Mouse (Mus musculus) liver, embryonic 15.5 days (tissue): ENCODE measurements around the gene Gucy2d. TPM values are rescaled to one million over a fixed set of nuclear protein-coding genes. Genes with fewer than 3 reads are reported as not detected.
A peak's percentile ranks its signal among the peaks of the same experiment; 100 is the strongest.

Source experiments
- ATAC-seq: fragments of 200-750 bp; cut with Nextera tagmentation; 2 replicates; pipeline ENCODE4 v1.8.0; 2017; ENCODE audit warnings: moderate number of reproducible peaks, mild to moderate bottlenecking, moderate library complexity; ENCODE audit not compliant: insufficient read depth
- H3K27ac ChIP-seq: fragments of 300-500 bp; sonication (generic); replicated peaks from 2 replicates; pipeline ENCODE4 v1.5.1; 2015; ENCODE audit warnings: mild to moderate bottlenecking, inconsistent platforms
- H3K27me3 ChIP-seq: fragments of 300-500 bp; sonication (generic); 2 replicates; pipeline ENCODE4 v1.6.1; 2015; ENCODE audit warnings: mild to moderate bottlenecking, inconsistent platforms
- H3K36me3 ChIP-seq: fragments of 300-500 bp; sonication (generic); replicated peaks from 2 replicates; pipeline ENCODE4 v1.6.1; 2015; ENCODE audit warnings: moderate library complexity, mild to moderate bottlenecking, inconsistent platforms
- H3K4me1 ChIP-seq: fragments of 300-500 bp; sonication (generic); replicated peaks from 2 replicates; pipeline ENCODE4 v1.6.1; 2015; ENCODE audit warnings: inconsistent platforms
- H3K4me2 ChIP-seq: fragments of 300-500 bp; sonication (generic); 2 replicates; pipeline ENCODE4 v1.6.1; 2015; ENCODE audit warnings: moderate library complexity, mild to moderate bottlenecking, inconsistent platforms
- H3K4me3 ChIP-seq: fragments of 300-500 bp; sonication (generic); replicated peaks from 2 replicates; pipeline ENCODE4 v1.5.1; 2015; ENCODE audit warnings: mild to moderate bottlenecking, inconsistent platforms
- H3K9ac ChIP-seq: fragments of 300-500 bp; sonication (generic); 2 replicates; pipeline ENCODE4 v1.6.1; 2015; ENCODE audit warnings: moderate library complexity, mild to moderate bottlenecking, inconsistent platforms
- H3K9me3 ChIP-seq: fragments of 300-500 bp; sonication (generic); replicated peaks from 2 replicates; pipeline ENCODE4 v1.6.1; 2016; ENCODE audit warnings: inconsistent platforms
- WGBS: fragments of 180-500 bp; shearing (Covaris S2); methylation state at CpG from one replicate; pipeline ENCODE4 v1.1.7; 2015; ENCODE audit warnings: mixed read lengths; ENCODE audit not compliant: insufficient replicate concordance; 5-methylcytosine and 5-hydroxymethylcytosine counted together
- polyA plus RNA-seq: library from polyadenylated mRNA; unstranded; fragments of >200 nt; fragmentation: Nextera tagmentation; extraction: Ambion mirVana; gene quantifications from 2 replicates; pipeline ENCODE4 v1.2.1, GENCODE M21; 2015

The Gucy2d gene
- not detected in 2 replicates for polyA plus RNA-seq

DNA sequence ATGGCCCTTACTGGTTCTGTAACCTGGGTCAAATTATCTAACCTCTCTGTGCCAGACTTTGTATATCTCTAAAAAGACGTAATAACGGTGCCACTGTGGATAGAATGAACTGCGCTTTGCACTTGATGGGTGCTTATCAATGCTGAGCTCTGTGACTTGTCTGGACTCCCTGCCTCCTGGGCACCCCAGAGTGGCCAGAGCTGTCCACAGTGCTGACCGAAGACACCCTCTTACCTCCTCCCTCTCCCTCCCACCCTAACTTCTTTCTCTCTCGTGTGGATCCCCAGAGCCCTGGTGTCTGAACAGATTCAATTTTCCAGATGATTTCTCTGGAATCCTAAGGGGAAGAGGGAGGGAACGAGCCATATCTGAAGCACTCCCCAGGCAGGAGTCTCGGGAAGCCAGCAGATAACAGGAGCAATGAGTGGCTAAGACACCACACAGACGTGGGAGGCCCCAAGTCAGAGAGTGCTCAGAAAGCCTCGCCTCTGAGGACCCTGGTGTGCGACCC lies at the start of gene Gucy2d:
Gucy2d (plus strand) TSS at position 461 of the 511 bp plus-strand sequence.
- ATAC-seq = no peak

DNA sequence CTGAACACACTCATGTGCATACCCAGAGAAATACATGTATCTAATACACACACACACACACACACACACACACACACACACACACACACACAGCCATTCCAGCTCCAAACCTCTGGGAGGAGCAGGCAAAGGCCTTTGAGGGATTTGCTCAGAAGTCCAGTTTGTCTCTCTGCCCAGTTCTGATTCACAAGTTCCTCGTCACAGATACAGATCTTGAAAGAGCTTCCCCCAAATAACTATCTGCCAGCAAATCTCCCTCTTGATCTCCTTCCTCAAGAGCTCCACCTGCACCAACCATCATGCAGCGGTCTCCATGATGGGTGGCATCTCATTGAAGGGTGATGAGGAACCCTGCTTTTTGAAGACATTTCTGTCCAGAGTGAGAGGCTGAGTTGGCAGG lies 49.7 kb upstream of the Gucy2d start:
- WGBS = 48% methylated on average over 2 of the region's 2 CpGs
- no peak overlapping the region for H3K27ac ChIP-seq
- H3K36me3 ChIP-seq = no peaks in the 10 kb centered on the region

More for the DNA sequence above, at the start of gene Gucy2d:
- no peaks in the 10 kb centered on the region for H3K36me3 ChIP-seq
- H3K27me3 ChIP-seq = no peaks in the 10 kb centered on the region
- no peak within 1 kb of the TSS for H3K4me3 ChIP-seq
- no peak within 1 kb of the TSS for H3K4me2 ChIP-seq
- no peaks in the 10 kb centered on the region for H3K9me3 ChIP-seq
- no peak within 1 kb of the TSS for H3K27ac ChIP-seq
- no peaks in the 10 kb centered on the region for H3K4me1 ChIP-seq
- no peak within 1 kb of the TSS for H3K9ac ChIP-seq
- WGBS = 31% methylated on average over 10 of the region's 10 CpGs

DNA sequence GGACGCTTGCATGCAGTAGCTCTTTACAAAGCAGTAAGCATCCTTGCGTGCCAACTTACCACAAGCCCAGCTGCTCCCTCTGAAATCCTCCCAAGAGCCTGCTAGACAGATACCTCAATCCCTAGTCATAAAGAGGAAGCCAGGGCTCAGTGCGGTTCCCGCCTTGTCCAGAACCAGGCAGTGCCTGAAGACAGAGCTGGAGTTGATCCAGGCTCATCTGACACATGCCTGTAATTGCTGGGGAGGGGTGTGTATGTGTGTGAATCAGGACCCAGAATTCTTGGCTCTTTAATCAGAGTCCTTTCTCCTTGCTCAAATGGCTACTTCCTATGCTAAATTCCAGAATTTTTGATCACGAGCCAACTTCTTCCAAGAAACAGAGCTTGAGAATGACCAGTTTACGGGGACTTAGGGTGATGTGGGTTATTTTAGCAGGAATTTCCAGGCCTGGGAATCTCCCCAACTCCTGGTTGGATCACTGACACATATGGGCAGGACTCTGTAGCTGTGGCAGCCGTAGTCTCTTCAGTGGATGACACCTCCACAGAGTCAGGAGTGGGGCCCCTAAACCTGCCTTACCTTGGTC lies 48.8 kb upstream of the Gucy2d start:
- Histone ChIP-seq H3K36me3 (no peaks in the 10 kb centered on the region), H3K4me3 (no peak overlapping the region), H3K27me3 (no peaks in the 10 kb centered on the region; the same call in 1 of the 2 replicates), H3K9ac (no peak overlapping the region), H3K4me2 (no peak overlapping the region), H3K27ac (no peak overlapping the region), H3K4me1 (no peaks in the 10 kb centered on the region), H3K9me3 (no peaks in the 10 kb centered on the region)
- WGBS = 62% methylated on average over 7 of the region's 7 CpGs
- ATAC-seq = no peak

More for the DNA sequence above, 49.7 kb upstream of the Gucy2d start:
- Histone ChIP-seq H3K9me3 (no peaks in the 10 kb centered on the region), H3K4me2 (no peak overlapping the region), H3K4me1 (no peaks in the 10 kb centered on the region), H3K9ac (no peak overlapping the region), H3K27me3 (no peaks in the 10 kb centered on the region; the same call in 1 of the 2 replicates), H3K4me3 (no peak overlapping the region)
- no peak for ATAC-seq

DNA sequence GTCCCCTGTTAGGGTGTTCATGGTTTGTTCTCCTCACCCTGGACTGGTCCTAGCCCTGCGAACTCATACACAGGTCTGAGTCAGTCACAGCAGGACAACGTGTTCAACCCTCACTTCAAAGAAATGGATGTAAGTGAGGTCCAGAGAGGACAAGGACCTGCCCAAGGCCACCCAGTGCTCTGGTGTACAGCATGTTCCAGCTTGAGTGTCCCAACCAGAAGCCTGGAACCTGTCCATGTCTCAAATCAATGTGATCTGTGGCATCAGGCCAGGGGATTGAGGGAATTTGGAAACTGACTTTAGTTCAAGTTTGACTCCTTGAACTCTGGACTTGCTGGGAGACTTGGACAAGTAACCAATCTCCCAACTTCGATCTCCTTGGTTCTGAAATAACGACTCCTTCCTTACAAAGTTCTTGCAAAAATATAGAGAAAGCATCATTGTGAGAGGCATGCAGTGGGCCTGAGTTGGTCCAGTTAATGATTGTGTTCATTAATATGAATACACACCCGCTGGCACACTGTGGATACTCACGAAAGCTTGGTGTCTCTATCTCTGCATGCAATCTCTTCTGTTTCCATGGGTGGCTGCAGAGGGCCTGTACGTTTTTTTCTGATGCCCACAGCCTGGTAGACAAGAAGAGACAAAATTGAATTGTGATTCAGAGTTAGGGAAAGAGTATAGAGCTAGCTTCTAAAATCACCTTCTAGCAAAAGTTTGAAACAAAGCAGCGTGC lies 47.6 kb upstream of the Gucy2d start:
- no peaks in the 10 kb centered on the region for H3K4me1 ChIP-seq

DNA sequence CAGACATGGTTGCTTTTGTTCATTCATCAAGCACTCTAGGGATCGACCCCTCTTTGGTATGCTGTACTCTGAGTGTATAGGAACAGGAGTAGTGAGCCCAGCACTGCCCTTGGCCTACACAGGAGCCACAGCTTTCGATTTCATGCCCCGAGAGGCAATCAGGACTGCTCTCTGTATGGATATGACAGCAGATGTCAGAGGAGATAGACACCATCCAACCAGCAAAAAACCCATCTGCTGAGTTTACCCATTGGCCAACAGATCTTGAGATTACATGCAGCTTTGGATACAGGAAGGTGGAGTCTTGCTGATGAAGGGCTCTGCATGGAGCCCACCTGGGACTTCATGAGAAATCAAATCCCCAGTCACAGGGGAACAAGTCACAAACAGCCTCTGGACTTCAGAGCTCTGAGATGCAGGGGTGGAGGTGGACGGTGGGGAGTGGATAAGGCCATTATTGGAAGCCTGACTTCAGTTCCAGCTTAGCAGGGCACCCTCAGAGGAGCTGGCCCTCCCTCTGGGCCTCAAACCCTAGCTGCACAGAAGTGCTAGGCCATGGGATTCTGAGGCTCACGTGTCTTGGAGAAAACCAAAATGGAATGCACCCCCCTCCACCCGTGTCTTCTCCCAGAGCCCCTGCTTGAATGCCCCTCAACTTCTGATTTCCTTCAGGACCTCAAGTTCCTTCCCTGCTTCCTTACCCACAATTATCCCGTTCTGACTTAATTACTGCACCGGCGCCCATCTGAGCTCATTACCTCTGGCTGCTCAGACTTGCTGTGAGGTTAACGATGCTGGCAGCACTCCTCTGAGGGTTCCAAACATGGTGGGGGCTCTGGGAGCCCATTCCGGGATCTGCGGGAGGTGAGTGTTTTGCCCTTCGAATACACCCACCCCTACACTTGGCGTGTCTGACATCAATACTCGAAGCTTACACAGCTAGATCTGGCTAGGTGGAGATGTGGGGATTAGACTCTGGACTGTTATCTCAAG lies 37.3 kb upstream of the Gucy2d start:
- Histone ChIP-seq H3K4me3 (no peak overlapping the region), H3K9me3 (no peaks in the 10 kb centered on the region), H3K9ac (no peak overlapping the region), H3K4me2 (no peak overlapping the region), H3K27ac (no peak overlapping the region), H3K36me3 (no peaks in the 10 kb centered on the region), H3K4me1 (no peaks in the 10 kb centered on the region), H3K27me3 (no peaks in the 10 kb centered on the region)
- ATAC-seq = no peak
- WGBS = 59% methylated on average over 15 of the region's 15 CpGs

More for the DNA sequence above, 47.6 kb upstream of the Gucy2d start:
- no peak for ATAC-seq
- H3K27me3 ChIP-seq = no peaks in the 10 kb centered on the region; the same call in 1 of the 2 replicates
- H3K4me2 ChIP-seq = no peak overlapping the region
- no peak overlapping the region for H3K4me3 ChIP-seq
- H3K27ac ChIP-seq = no peak overlapping the region
- 60% methylated on average over 8 of the region's 8 CpGs for WGBS
- H3K9me3 ChIP-seq = no peaks in the 10 kb centered on the region
- H3K36me3 ChIP-seq = no peaks in the 10 kb centered on the region
- H3K9ac ChIP-seq = no peak overlapping the region

DNA sequence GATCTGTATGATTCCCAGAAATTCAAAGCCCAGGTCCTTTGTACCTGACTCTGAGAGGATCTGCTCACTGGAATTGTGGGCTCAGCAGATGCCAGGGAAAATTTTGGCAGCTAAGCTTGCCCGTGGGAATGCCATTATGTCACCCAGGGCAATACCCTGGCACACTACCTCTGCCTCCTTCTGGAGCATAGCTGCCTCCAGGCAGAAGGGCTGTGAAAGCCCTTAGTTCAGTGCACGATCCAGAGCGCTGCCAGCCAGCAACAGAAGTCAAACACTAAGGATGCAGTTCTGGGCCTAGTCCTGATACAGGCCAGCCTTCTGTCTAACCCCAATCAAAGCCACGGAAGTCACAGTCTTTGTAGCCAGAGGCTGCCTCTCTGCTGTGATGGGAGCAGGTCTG lies 36.2 kb upstream of the Gucy2d start:
- no peak overlapping the region for H3K27ac ChIP-seq
- H3K4me1 ChIP-seq = no peaks in the 10 kb centered on the region
- no peak for ATAC-seq
- H3K4me2 ChIP-seq = no peak overlapping the region
- 61% methylated on average over 4 of the region's 4 CpGs for WGBS
- H3K9ac ChIP-seq = no peak overlapping the region
- no peaks in the 10 kb centered on the region for H3K9me3 ChIP-seq
- no peaks in the 10 kb centered on the region for H3K27me3 ChIP-seq
- no peak overlapping the region for H3K4me3 ChIP-seq
- H3K36me3 ChIP-seq = no peaks in the 10 kb centered on the region

DNA sequence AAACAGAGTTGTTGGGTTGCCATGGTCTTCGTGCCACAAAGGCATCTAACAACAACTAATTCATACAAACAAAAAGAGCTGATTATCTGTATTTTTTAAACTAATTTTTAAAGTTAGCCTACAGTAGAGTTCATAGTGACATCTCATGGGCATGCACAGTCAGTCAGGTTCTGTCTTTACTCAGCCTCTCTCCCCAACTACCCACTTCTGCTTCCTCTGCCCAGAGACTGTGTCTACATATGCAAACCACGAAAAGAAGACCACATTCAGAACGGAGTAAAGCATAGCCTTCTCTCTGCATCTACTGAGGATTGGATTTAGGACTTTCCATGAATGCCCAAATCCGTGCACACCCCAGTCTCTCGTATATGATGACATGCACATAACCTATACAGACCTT lies 32.6 kb upstream of the Gucy2d start:
- H3K4me1 ChIP-seq = no peaks in the 10 kb centered on the region
- no peak for ATAC-seq
- 31% methylated on average over 5 of the region's 5 CpGs for WGBS
- H3K27ac ChIP-seq = no peak overlapping the region
- H3K27me3 ChIP-seq = no peaks in the 10 kb centered on the region
- H3K4me3 ChIP-seq = no peak overlapping the region
- H3K36me3 ChIP-seq = no peaks in the 10 kb centered on the region
- H3K9me3 ChIP-seq = no peaks in the 10 kb centered on the region
- no peak overlapping the region for H3K9ac ChIP-seq
- H3K4me2 ChIP-seq = no peak overlapping the region

DNA sequence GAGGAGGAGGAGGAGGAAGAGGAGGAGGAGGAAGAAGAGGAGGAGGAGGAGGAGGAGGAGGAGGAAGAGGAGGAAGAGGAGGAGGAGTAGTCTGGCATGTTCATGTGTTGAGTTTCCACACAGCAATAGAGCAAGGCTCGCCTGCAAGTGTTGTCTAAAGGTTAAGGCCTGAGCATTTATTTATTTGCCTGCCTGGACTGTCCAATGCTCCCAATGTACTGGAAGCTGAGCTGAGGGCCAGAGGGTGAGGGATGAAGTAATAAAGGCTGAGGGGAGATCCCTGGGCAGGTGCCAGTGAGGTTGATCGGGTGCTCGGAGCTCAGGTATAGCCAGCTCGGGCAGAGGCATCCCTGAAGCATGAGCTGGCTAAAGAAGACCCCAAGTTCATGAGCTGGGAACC lies 27.1 kb upstream of the Gucy2d start:
- Histone ChIP-seq H3K4me1 (peaks cover 14% of the 10 kb centered on the region; the same call in 1 of the 2 replicates), H3K9me3 (no peaks in the 10 kb centered on the region), H3K27ac (no peak overlapping the region), H3K4me3 (no peak overlapping the region), H3K4me2 (no peak overlapping the region), H3K36me3 (no peaks in the 10 kb centered on the region), H3K27me3 (no peaks in the 10 kb centered on the region), H3K9ac (no peak overlapping the region)
- ATAC-seq = no peak
- WGBS = 53% methylated on average over 4 of the region's 4 CpGs

DNA sequence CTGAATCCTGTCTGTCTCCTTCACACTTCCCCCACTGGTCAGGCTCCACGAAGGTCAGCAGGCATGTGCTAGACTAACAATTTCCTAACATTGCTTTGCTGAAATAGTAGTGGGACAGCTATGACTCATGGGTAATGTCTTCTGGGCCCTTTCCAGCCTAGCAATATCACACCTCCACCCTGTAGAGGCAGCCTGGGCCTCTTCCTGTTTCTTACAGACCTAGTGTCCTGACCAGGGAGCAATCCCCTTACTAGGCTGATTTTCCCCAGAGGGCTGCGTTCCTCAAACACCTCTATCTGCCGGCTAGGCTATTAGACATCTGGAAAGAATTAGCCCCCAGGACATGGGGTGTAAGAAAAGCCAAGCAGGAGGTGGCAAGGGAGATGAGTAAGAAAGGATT lies 24.7 kb upstream of the Gucy2d start:
- Histone ChIP-seq H3K4me1 (peaks cover 14% of the 10 kb centered on the region; the same call in 1 of the 2 replicates), H3K27ac (no peak overlapping the region), H3K9ac (no peak overlapping the region), H3K36me3 (no peaks in the 10 kb centered on the region), H3K27me3 (no peaks in the 10 kb centered on the region), H3K4me3 (no peak overlapping the region), H3K9me3 (no peaks in the 10 kb centered on the region), H3K4me2 (no peak overlapping the region)
- ATAC-seq = peak; percentile 28; the same call in 1 of the 2 replicates
- WGBS = 12% methylated on average over 3 of the region's 3 CpGs

DNA sequence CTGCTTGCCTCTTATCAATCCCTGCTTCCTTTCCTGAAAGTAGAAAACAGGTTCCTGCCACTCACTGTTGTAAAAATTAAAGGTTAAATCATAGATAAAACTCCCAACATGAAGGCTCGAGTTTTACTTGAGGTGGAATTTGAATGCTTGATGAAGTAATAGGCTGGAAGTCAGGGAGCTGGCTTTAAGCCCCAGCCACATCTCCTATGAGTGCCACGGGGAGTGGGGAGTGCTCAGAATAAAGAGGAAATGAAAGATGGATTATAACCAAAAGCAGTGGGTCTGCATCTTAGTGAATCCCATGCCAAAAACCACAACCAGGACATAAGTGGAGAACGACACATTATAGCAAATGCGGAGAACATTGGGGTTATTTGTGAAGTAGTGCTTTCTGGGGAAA lies 24.2 kb upstream of the Gucy2d start:
- Histone ChIP-seq H3K9ac (no peak overlapping the region), H3K4me2 (no peak overlapping the region), H3K4me1 (peaks cover 14% of the 10 kb centered on the region; the same call in 1 of the 2 replicates), H3K27ac (no peak overlapping the region), H3K4me3 (no peak overlapping the region), H3K9me3 (no peaks in the 10 kb centered on the region), H3K27me3 (no peaks in the 10 kb centered on the region), H3K36me3 (no peaks in the 10 kb centered on the region)
- WGBS = 58% methylated on average over 4 of the region's 4 CpGs
- ATAC-seq = no peak
